Comparison of ENCODE assay signal across 8 mouse cellular contexts in the genomic region with DNA sequence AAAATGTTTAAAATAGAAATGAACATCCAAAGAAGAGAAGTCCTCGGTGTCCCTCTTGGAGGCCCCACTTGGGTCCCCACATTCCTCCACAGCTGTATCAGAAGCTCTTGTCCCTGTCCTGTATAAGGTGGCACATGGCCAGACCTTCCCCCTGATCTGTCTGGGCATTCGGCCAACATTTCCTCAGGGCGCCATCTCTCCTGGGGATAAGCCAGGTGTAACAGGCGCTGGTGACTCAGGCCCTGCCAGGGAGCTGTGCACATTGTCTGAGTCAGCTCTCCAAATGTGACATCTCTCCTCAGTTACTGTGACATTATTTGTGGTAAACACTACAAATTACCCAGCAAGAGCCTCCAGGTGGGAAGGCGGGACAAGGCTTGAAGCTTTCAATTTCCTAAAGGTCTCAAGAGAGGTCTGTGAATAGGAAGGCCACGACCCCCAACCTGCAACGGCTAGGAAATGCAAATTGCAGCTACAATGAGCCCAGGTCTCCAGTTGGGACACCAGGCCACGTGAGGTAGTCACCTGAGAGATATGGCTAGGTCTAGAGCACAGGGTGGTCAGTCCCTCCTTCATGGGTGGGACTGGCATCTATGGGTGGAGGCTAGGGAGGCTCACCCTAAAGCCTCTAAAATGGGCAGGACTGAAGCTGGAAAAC. TPM values are rescaled to one million over a fixed set of nuclear protein-coding genes. Genes with fewer than 3 reads are reported as not detected.
A peak's percentile ranks its signal among the peaks of the same experiment; 100 is the strongest.
DNase-seq lines count a peak whose midpoint lies in the region; ATAC-seq and TF ChIP-seq lines count a peak whose summit lies in the region.

No protein-coding gene starts in this region.

- no peak overlapping the region for H3K9ac ChIP-seq in forebrain, embryonic 14.5 days (ENCODE audit: low read length)
- H3K9ac ChIP-seq in embryonic facial prominence, embryonic 13.5 days: no peak overlapping the region

- intact Hi-C loops in heart, postnatal 14 days (cut with DNase I): no loop called here

- no peak overlapping the region for H3K4me2 ChIP-seq in forebrain, embryonic 14.5 days (ENCODE audit: low read length)
- no peak overlapping the region for H3K4me2 ChIP-seq in embryonic facial prominence, embryonic 13.5 days

- in situ Hi-C loops in Patski (cut with MboI; ENCODE audit: low pct_unique_long_range_greater_than_20kb): no loop called here

- CTCF ChIA-PET in Patski (lab: Charles Lee): interaction anchor here (1.0 to 1.1 kb wide), 2 partner anchors 12 to 23 kb away, joined by 3 to 4 read pairs; no protein-coding TSS in a partner anchor

- DNase-seq in forebrain, embryonic 14.5 days (ENCODE audit: low spot score): peak; percentile 41
- DNase-seq in forebrain, embryonic 10.5 days (ENCODE audit: extremely low spot score, low spot score): no peak
- peak; percentile 93 for DNase-seq in Patski (ENCODE audit: low read depth, low spot score)
- peak; percentile 81 to 83 for DNase-seq in heart, postnatal 14 days
- DNase-seq in layer of hippocampus, adult 9-11 months: peak; percentile 79
- no peak for DNase-seq in yolk sac, embryonic 10.5 days (ENCODE audit: low spot score)

- 33% methylated on average over 8 of the region's 8 CpGs for WGBS in forebrain, embryonic 14.5 days
- 59% methylated on average over 8 of the region's 8 CpGs for WGBS in forebrain, embryonic 10.5 days
- WGBS in embryonic facial prominence, embryonic 13.5 days: 41% methylated on average over 8 of the region's 8 CpGs

- peak; percentile 34; the same call in 1 of the 2 replicates for ATAC-seq in forebrain, embryonic 14.5 days
- peak; percentile 60 for ATAC-seq in Patski
- ATAC-seq in embryonic facial prominence, embryonic 13.5 days (ENCODE audit: insufficient number of reproducible peaks, insufficient read depth, low FRiP score, low TSS enrichment, low read depth): peak; percentile 48
- peak; percentile 63 for ATAC-seq in megakaryocyte progenitor cell, adult 5-6 weeks (replicated peaks; ENCODE audit: poor library complexity)

- no peak overlapping the region for H3K4me3 ChIP-seq in forebrain, embryonic 14.5 days (ENCODE audit: low read depth, low read length)
- no peak overlapping the region for H3K4me3 ChIP-seq in forebrain, embryonic 10.5 days
- no peak overlapping the region for H3K4me3 ChIP-seq in embryonic facial prominence, embryonic 13.5 days

- POLR2A ChIA-PET in Patski (lab: Charles Lee): interaction anchor here (0.6 kb wide), 1 partner anchor 36 kb away, joined by 5 read pairs; no protein-coding TSS in a partner anchor

- no peaks in the 10 kb centered on the region for H3K27me3 ChIP-seq in forebrain, embryonic 14.5 days (replicated peaks; ENCODE audit: control insufficient read depth, insufficient read depth, low read length)
- H3K27me3 ChIP-seq in forebrain, embryonic 10.5 days (ENCODE audit: poor library complexity, severe bottlenecking): no peaks in the 10 kb centered on the region
- H3K27me3 ChIP-seq in Patski: no peaks in the 10 kb centered on the region
- H3K27me3 ChIP-seq in embryonic facial prominence, embryonic 13.5 days: no peaks in the 10 kb centered on the region

- H3K36me3 ChIP-seq in forebrain, embryonic 14.5 days (ENCODE audit: control insufficient read depth, insufficient read depth, low read length): no peaks in the 10 kb centered on the region
- no peaks in the 10 kb centered on the region for H3K36me3 ChIP-seq in forebrain, embryonic 10.5 days (replicated peaks)
- H3K36me3 ChIP-seq in embryonic facial prominence, embryonic 13.5 days: no peaks in the 10 kb centered on the region

- H3K4me1 ChIP-seq in forebrain, embryonic 14.5 days (ENCODE audit: control insufficient read depth, insufficient read depth, low read length): no peaks in the 10 kb centered on the region
- peaks cover 3% of the 10 kb centered on the region for H3K4me1 ChIP-seq in forebrain, embryonic 10.5 days
- no peaks in the 10 kb centered on the region for H3K4me1 ChIP-seq in embryonic facial prominence, embryonic 13.5 days

- TF ChIP-seq CTCF in Patski (IDR thresholded peaks at IDR 0.05): no peak

- H3K9me3 ChIP-seq in forebrain, embryonic 14.5 days (replicated peaks; ENCODE audit: control insufficient read depth, low read length): no peaks in the 10 kb centered on the region
- H3K9me3 ChIP-seq in forebrain, embryonic 10.5 days: no peaks in the 10 kb centered on the region
- no peaks in the 10 kb centered on the region for H3K9me3 ChIP-seq in embryonic facial prominence, embryonic 13.5 days

- H3K27ac ChIP-seq in forebrain, embryonic 14.5 days (ENCODE audit: low read depth, low read length): no peak overlapping the region
- H3K27ac ChIP-seq in forebrain, embryonic 10.5 days: no peak overlapping the region
- no peak overlapping the region for H3K27ac ChIP-seq in embryonic facial prominence, embryonic 13.5 days

RNA-seq across cellular contexts. Expression of a gene that starts 5.9 kb away (rescaled TPM):
- 24.8 and 31.0 TPM in 2 replicates for polyA plus RNA-seq in forebrain, embryonic 14.5 days (2014; fragmentation: Nextera tagmentation; extraction: Ambion mirVana)
- polyA plus RNA-seq in forebrain, embryonic 10.5 days (2016; fragmentation: Nextera tagmentation; extraction: Ambion mirVana): 36.7 and 41.7 TPM in 2 replicates
- polyA plus RNA-seq in Patski (2021): 28.0 TPM
- 26.9 and 55.7 TPM in 2 replicates for polyA plus RNA-seq in embryonic facial prominence, embryonic 13.5 days (2015; fragmentation: Nextera tagmentation; extraction: Ambion mirVana)
- total RNA-seq in heart, postnatal 14 days (2021): 1 to 10 TPM; 9.7 TPM
- 58.7 and 76.6 TPM in 2 replicates for total RNA-seq in megakaryocyte progenitor cell, adult 5-6 weeks (2015)
- 68.3 and 86.8 TPM in 2 replicates for total RNA-seq in megakaryocyte progenitor cell, adult 5-6 weeks (2017)

RNA-seq across cellular contexts. Expression of a gene that starts 7.9 kb away (rescaled TPM):
- 3.7 and 4.2 TPM in 2 replicates for polyA plus RNA-seq in forebrain, embryonic 14.5 days (2014; fragmentation: Nextera tagmentation; extraction: Ambion mirVana)
- 2.6 and 3.0 TPM in 2 replicates for polyA plus RNA-seq in forebrain, embryonic 10.5 days (2016; fragmentation: Nextera tagmentation; extraction: Ambion mirVana)
- 6.7 TPM for polyA plus RNA-seq in Patski (2021)
- polyA plus RNA-seq in embryonic facial prominence, embryonic 13.5 days (2015; fragmentation: Nextera tagmentation; extraction: Ambion mirVana): 5.6 and 5.8 TPM in 2 replicates
- 100 to 1,000 TPM; 113 to 115 TPM for total RNA-seq in heart, postnatal 14 days (2021)
- total RNA-seq in megakaryocyte progenitor cell, adult 5-6 weeks (2015): 10.8 and 21.8 TPM in 2 replicates
- total RNA-seq in megakaryocyte progenitor cell, adult 5-6 weeks (2017): 2.0 and 6.6 TPM in 2 replicates

Comparison
In these comparisons a context has a peak if more than half of its experiments do, and no peak if none do; other contexts are left out.
1. DNase-seq: peak in forebrain, embryonic 14.5 days (single experiment), Patski (single experiment), heart, postnatal 14 days (2 of 2) and layer of hippocampus, adult 9-11 months (single experiment); none in forebrain, embryonic 10.5 days (single experiment) and yolk sac, embryonic 10.5 days (single experiment).
2. Peak in every context shown above with its lines, with median percentiles within 50 percentile points of each other: ATAC-seq.